Mouse (Mus musculus): Measurements from ENCODE around the gene Pomp.

- TF ChIP-seq CTCF (IDR thresholded peaks at IDR 0.05; ENCODE audit: low read depth) (no peak), EP300 (IDR thresholded peaks at IDR 0.05; ENCODE audit: low read depth) (no peak)
Measured at GRCm38 (mm10) chr5:147818866-147819265, 41.4 kb upstream of the Pomp start.
